Mouse (Mus musculus): ENCODE measurements at regions not wholly inside any gene's neighbourhood (a gene's known extent, or its start where the extent isn't known, plus 50 kb on each side); places are given as distances from the start of the nearest gene placed in this dataset.

DNA sequence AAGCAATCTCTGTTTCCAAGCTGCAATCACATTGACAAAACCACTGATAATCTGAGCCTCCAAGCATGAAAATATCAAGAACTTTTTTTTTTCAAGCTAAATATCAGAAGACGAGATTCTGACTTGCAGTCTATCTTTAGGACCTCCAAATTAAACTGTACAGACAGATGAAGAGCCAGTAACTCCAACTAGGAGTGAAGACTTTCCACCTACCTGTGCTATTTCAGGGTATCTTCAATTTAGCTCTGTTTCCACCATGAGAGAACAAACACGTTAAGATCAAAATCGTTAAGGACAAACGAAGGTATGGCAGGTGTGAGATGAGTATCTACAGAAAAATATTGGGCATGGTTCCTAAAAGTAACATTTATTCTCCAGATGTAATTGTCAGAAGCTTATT, 82.4 kb upstream of the Pcdh9 start:
- DNase-seq, result no peak
- intact Hi-C loops (cut with DNase I), result no loop called here

DNA sequence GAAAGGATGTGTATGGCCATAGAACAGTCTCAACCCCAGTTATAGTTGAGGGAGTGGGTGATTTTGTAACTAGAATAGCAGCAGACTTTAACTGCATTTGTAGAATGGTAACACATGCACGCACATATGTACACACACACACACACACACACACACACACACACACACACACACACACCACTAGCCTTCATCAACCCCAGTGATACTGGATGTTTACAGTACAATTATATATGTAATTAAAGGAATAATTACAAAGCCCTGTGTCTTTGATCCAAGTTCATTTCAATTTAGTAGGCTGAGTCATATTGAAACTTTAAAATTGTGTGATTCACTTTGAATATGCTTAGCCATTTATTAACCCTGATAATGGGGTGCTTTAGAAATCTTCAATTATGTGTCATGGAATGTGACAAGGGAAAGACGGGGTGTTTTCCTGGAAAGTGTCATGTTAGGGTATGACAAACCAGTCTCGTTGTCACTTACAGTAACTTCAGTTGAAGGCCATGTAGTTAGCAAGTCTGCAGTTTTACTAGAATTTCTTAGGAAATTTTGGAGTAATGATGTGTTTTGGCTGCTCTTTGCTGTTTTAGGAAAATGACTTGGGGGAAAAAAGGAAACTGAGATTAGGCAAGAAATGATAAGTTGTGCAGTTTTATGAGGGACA, 81.8 kb upstream of the Pcdh9 start:
- DNase-seq, result no peak
- intact Hi-C loops (cut with DNase I), result no loop called here

DNA sequence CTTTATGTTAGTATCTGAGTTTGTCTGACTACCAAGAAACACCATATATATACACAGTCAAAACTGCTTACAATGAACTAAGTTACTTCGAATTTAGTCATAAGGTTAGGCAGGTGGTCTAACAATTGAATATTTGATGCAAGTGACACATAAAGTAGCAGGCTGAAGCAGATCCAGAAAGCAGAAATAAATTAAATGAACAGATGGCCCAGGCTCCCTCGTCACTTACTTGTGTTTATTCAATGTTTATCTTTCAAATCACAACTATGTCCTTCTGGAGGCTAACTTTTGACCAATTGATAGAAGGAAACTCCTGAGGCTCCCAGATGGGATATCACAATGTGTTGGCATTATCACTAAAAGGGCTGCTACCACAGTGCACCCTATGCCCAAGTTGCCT, 76.5 kb upstream of the Pcdh9 start:
- no peak for DNase-seq
- intact Hi-C loops (cut with DNase I), result no loop called here

DNA sequence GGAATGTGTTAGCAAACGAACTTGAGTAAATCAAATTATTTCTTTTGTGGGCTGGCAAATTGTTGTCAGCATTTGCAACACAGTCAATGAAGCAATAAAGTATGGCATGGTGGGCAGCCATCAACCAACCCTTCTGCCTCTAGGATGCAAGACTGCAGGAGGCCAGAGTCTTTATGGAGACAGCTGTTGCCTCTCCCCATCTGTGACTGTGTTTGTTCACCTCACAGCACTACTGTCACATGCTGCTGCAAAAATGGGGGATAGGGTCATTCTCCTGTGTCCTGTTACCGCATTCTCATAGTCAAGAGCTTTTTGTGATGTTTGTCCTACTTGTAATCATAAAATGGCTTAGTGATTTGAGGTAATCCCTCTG, 72.2 kb upstream of the Pcdh9 start:
- peak; percentile 2 for DNase-seq
- intact Hi-C loops (cut with DNase I), result no loop called here

DNA sequence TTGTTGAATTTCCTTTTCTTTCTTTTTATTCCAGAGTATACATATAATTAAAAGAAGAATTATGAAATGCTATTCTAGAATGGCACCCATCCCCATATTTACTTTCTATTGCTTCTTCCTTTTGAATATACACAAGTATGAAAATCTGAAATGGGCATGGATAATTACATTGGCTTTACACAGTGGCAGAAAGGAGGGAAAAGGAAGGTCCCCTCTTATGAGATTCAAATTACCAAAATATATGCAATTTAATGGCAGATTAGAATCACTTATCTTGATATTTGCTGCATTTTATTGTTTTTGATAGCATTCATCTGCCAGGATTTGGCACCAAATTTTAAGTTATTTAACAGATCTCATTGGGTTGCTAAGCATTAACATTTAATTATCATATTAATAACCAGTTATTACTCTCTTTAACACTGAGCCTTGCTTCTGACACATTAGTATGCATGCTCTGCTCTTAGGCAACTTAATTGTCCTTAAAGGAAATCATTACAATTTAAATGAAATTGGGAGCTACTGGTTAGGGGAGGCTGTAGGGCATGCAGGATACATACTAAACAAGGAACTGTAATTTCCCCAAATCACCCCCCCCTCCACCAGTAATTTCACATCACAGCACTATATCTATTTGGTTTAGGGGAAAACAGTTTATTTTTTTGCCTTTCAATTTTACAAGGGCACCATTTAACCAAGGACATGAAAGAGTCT, 71.6 kb upstream of the Pcdh9 start:
- DNase-seq, result no peak
- intact Hi-C loops (cut with DNase I), result no loop called here
